Mouse (Mus musculus): ENCODE measurements around the gene A430033K04Rik.

Gene A430033K04Rik

GRCm38 (mm10) chr5:138697466-138697865 is 74.8 kb downstream of the A430033K04Rik start:
- no peak for DNase-seq
